Mouse (Mus musculus) right cerebral cortex, adult 18-20 months (tissue): ENCODE data around the gene Rhox3e.
"Not testable (repeated sequence)": the region's sequence is repeated elsewhere in the genome, so short reads cannot be mapped to it uniquely, and the experiment has no call there.

Experiments used
- DNase-seq: peaks from one replicate; pipeline ENCODE4 v3.0.0; 2022; ENCODE audit warnings: mixed read lengths

The Rhox3e gene

DNA sequence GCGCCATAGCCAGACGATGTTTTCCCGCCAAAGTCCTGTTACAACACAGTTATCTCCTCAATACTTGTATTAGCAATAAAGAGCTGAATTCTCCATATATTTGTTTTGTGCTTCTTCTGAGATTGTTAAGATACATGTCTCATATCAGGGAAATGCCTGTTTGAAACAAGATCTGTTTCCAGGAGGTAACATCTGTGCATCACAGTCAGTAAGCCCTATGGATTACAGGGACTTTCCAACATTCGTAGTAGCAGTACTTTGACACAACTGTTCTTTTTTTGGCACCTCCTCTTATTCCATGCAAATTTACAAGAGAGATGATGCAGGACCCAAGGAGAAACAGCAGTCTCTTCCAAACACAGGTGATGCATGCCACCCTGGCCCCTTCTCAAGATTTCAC is at the start of gene Rhox3e:
Rhox3e (plus strand) TSS at position 301 of the 400 bp plus-strand sequence.
- DNase-seq = not testable (repeated sequence)

DNA sequence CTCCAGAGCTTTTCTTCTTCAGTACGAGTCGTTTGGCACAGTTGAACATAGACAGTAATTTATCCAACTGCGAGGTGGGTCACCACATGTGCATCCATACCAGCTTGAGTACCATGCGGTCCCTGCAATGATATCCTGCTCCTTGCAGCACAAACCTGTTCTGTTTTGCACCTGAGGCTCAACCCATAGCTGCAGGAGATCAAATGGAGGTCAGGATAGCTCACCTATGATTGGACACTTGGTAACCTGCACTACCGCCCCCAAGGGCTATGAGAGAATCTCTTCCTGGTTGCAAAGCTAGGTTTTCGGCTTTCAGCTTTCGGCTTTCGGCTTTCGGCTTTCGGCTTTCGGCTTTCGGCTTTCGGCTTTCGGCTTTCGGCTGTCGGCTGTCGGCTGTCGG is 27.8 kb upstream of the Rhox3e start, which contains the start of gene Rhox4d:
Rhox4d (plus strand) TSS at position 301 of the 400 bp plus-strand sequence.
- not testable (repeated sequence) for DNase-seq

DNA sequence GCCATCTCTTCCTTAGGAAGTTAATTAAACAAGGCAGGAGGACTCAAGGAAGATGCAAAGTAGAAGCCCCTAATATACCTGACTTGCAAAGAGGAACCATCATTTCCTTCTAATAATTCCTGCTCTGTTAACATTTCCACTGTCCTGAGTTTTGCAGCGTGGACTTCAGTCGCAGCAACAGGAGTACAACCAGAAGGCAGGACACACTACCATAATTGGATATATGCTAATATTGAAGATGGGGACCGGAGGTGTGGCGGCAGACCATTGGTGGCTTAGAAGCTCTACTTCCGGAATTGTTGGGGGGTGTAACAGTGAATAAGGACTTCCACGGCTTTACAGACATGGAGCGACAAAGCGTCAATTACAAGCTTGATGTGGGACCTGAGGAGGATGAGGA is 11.7 kb upstream of the Rhox3e start, which contains the start of gene Rhox2e:
Rhox2e (plus strand) TSS at position 301 of the 400 bp plus-strand sequence.
- DNase-seq = not testable (repeated sequence)

DNA sequence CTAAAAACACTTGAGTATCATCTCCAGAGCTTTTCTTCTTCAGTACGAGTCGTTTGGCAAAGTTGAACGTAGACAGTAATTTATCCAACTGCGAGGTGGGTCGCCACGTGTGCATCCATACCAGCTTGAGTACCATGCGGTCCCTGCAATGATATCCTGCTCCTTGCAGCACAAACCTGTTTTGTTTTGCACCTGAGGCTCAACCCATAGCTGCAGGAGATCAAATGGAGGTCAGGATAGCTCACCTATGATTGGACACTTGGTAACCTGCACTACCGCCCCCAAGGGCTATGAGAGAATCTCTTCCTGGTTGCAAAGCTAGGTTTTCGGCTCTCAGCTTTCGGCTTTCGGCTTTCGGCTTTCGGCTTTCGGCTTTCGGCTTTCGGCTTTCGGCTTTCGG is 15.3 kb downstream of the Rhox3e start, which contains the start of gene Rhox4e:
Rhox4e (plus strand) TSS at position 301 of the 400 bp plus-strand sequence.
- not testable (repeated sequence) for DNase-seq

DNA sequence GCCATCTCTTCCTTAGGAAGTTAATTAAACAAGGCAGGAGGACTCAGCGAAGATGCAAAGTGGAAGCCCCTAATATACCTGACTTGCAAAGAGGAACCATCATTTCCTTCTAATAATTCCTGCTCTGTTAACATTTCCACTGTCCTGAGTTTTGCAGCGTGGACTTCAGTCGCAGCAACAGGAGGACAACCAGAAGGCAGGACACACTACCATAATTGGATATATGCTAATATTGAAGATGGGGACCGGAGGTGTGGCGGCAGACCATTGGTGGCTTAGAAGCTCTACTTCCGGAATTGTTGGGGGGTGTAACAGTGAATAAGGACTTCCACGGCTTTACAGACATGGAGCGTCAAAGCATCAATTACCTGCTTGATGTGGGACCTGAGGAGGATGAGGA is 29.3 kb downstream of the Rhox3e start, which contains the start of gene Rhox2f:
Rhox2f (plus strand) TSS at position 301 of the 400 bp plus-strand sequence.
- DNase-seq = not testable (repeated sequence)

DNA sequence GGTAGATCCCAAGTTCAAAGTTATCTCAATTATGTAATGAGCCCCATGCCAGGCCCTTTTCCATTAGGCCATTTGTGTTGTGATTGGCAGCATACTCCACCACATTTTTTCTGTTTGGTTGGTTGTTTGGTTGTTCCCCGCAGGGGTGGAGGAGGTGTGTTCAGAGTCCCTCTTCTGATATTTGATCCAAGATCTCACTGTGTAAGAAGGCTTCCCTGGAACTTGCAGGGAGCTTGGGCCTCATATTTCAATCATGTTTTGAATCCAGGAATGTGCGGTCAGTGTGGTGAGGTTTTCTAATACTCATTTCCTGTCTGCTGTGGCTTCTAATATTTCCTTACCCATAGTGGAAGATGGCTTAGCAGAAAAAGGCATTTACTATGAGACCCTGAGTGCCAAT is 30.8 kb downstream of the Rhox3e start:
- not testable (repeated sequence) for DNase-seq

DNA sequence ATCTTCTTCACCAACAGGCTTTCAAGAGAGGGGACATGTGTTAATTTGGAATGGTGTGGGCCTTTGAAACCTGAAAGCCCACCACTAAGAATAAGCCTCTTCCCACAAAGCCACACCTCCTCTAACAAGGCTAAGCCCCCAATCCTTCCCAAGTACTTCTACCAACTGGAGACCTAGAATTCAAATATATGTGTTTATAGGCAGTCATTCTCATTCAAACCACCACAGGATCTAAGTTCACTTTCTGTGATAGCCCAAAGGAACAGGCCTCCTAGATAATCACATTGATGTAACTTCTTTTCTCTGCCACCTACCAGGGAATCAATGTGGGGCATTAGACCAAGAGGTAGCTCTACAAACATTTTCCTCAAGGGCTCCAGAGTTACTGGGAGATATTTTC is 38.9 kb downstream of the Rhox3e start, which contains the start of gene Rhox3f:
Rhox3f (plus strand) TSS at position 301 of the 400 bp plus-strand sequence.
- DNase-seq = not testable (repeated sequence)
